Mouse (Mus musculus): ENCODE results near the gene Serpinb1c.
"Not testable (repeated sequence)": the region's sequence is repeated elsewhere in the genome, so short reads cannot be mapped to it uniquely, and the experiment has no call there.

The Serpinb1c gene

GRCm38 (mm10) chr13:32866484-32866883 lies 31.5 kb downstream of the Serpinb1c start:
- peak; percentile 83 to 84 for DNase-seq (ENCODE audit: low spot score in 2 of 2)

- DNase-seq (ENCODE audit: low spot score in 2 of 2) = no peak
Measured at GRCm38 (mm10) chr13:32865591-32865990, 32.4 kb downstream of the Serpinb1c start.

GRCm38 (mm10) chr13:32864529-32864928 lies 33.5 kb downstream of the Serpinb1c start:
- not testable (repeated sequence) for DNase-seq (ENCODE audit: low spot score in 2 of 2)

- DNase-seq (ENCODE audit: low spot score in 2 of 2) = no peak
Measured at GRCm38 (mm10) chr13:32863456-32863855, 34.6 kb downstream of the Serpinb1c start.

- DNase-seq (ENCODE audit: low spot score in 2 of 2) = no peak
Measured at GRCm38 (mm10) chr13:32860821-32861220, 37.2 kb downstream of the Serpinb1c start.

GRCm38 (mm10) chr13:32853073-32853472 lies 44.9 kb downstream of the Serpinb1c start:
- no peak for DNase-seq (ENCODE audit: low spot score in 2 of 2)

- no peak for DNase-seq (ENCODE audit: low spot score in 2 of 2)
Measured at GRCm38 (mm10) chr13:32852539-32852938, 45.5 kb downstream of the Serpinb1c start.

GRCm38 (mm10) chr13:32851967-32852366 lies 46.0 kb downstream of the Serpinb1c start:
- peak; percentile 47 to 55 for DNase-seq (ENCODE audit: low spot score in 2 of 2)

GRCm38 (mm10) chr13:32850668-32851404 lies 47.2 kb downstream of the Serpinb1c start, which contains the start of gene Serpinb1a:
Gene Serpinb1a, minus strand, starts transcription at chr13:32851185.
- no peak for DNase-seq (ENCODE audit: low spot score in 2 of 2)

GRCm38 (mm10) chr13:32850156-32850555 lies 47.9 kb downstream of the Serpinb1c start:
- no peak for DNase-seq (ENCODE audit: low spot score in 2 of 2)

GRCm38 (mm10) chr13:32849531-32850123 lies 48.4 kb downstream of the Serpinb1c start:
- no peak for DNase-seq (ENCODE audit: low spot score in 2 of 2)

- no peak for DNase-seq (ENCODE audit: low spot score in 2 of 2)
Measured at GRCm38 (mm10) chr13:32849092-32849491, 48.9 kb downstream of the Serpinb1c start.

GRCm38 (mm10) chr13:32846221-32846620 lies 51.8 kb downstream of the Serpinb1c start:
- DNase-seq (ENCODE audit: low spot score in 2 of 2) = no peak

- no peak for DNase-seq (ENCODE audit: low spot score in 2 of 2)
Measured at GRCm38 (mm10) chr13:32841349-32841748, 56.7 kb downstream of the Serpinb1c start.

GRCm38 (mm10) chr13:32839314-32839713 lies 58.7 kb downstream of the Serpinb1c start:
- DNase-seq (ENCODE audit: low spot score in 2 of 2) = no peak

- no peak for DNase-seq (ENCODE audit: low spot score in 2 of 2)
Measured at GRCm38 (mm10) chr13:32834513-32834912, 63.5 kb downstream of the Serpinb1c start.

- no peak for DNase-seq (ENCODE audit: low spot score in 2 of 2)
Measured at GRCm38 (mm10) chr13:32833237-32833636, 64.8 kb downstream of the Serpinb1c start.

GRCm38 (mm10) chr13:32832776-32833175 lies 65.2 kb downstream of the Serpinb1c start:
- no peak for DNase-seq (ENCODE audit: low spot score in 2 of 2)

- no peak for DNase-seq (ENCODE audit: low spot score in 2 of 2)
Measured at GRCm38 (mm10) chr13:32831505-32832273, 66.3 kb downstream of the Serpinb1c start.
